Mouse (Mus musculus) bone marrow, adult 2 months (tissue): ENCODE measurements around the gene Eif4a2. TPM values are rescaled to one million over a fixed set of nuclear protein-coding genes. Genes with fewer than 3 reads are reported as not detected.

Experiments used
- H3K27ac ChIP-seq: fragments of 200-500 bp; 2 replicates; pipeline ENCODE4 v1.5.1; 2012; ENCODE audit warnings: low read depth, mild to moderate bottlenecking, control low read depth, inconsistent platforms, low read length; ENCODE audit not compliant: control insufficient read depth, poor library complexity, insufficient read depth
- H3K4me1 ChIP-seq: fragments of 200-500 bp; 2 replicates; pipeline ENCODE4 v1.6.1; 2011; ENCODE audit warnings: low read length; ENCODE audit not compliant: control insufficient read depth, insufficient read depth
- H3K4me3 ChIP-seq: fragments of 200-500 bp; replicated peaks from 2 replicates; pipeline ENCODE3; 2011; ENCODE audit warnings: mild to moderate bottlenecking, low read depth, low read length, control low read depth; ENCODE audit not compliant: control insufficient read depth
- CTCF ChIP-seq: fragments of 200-500 bp; IDR thresholded peaks from 2 replicates; pipeline ENCODE4 v1.5.1; 2011; ENCODE audit warnings: low read length, control low read depth; ENCODE audit not compliant: control insufficient read depth, insufficient read depth
- POLR2A ChIP-seq: fragments of 200-500 bp; IDR thresholded peaks from 2 replicates; pipeline ENCODE4 v1.6.1; 2011; ENCODE audit warnings: low read depth, mild to moderate bottlenecking, control low read depth, low read length, borderline replicate concordance; ENCODE audit not compliant: control insufficient read depth
- WGBS: fragments of 180-500 bp; shearing (Covaris S2); methylation state at CpG from one replicate; pipeline ENCODE4 v1.1.7; 2018; 5-methylcytosine and 5-hydroxymethylcytosine counted together
- polyA plus RNA-seq: library from polyadenylated mRNA; stranded (reverse); fragments of >200 nt; gene quantifications from 2 replicates; pipeline ENCODE4 v1.2.4, GENCODE M21; 2011; ENCODE audit warnings: low replicate concordance; ENCODE audit not compliant: missing spikeins, insufficient read depth, insufficient read length

The Eif4a2 gene
- polyA plus RNA-seq, 1 experiment: 232 TPM

- no peak overlapping the region for H3K27ac ChIP-seq
- 87% methylated on average over 4 of the region's 4 CpGs for WGBS
- no peak for TF ChIP-seq CTCF
- TF ChIP-seq POLR2A: no peak
- peaks cover 1% of the 10 kb centered on the region; the same call in 1 of the 2 replicates for H3K4me1 ChIP-seq
- no peak overlapping the region for H3K4me3 ChIP-seq
Observed at GRCm38 (mm10) chr16:23124398-23124797, 17.2 kb downstream of the Eif4a2 start.

GRCm38 (mm10) chr16:23127311-23127672 lies 20.0 kb downstream of the Eif4a2 start:
- Histone ChIP-seq H3K4me1 (peaks cover 1% of the 10 kb centered on the region; the same call in 1 of the 2 replicates), H3K4me3 (peak overlapping the region; percentile 86), H3K27ac (peak overlapping the region; percentile 98)
- TF ChIP-seq POLR2A: no peak
- no peak for TF ChIP-seq CTCF
- WGBS: under 1% methylated on average over 4 of the region's 4 CpGs

- H3K4me3 ChIP-seq: peak within 1 kb of the TSS; percentile 86
- peaks cover 1% of the 10 kb centered on the region; the same call in 1 of the 2 replicates for H3K4me1 ChIP-seq
- no peak for TF ChIP-seq CTCF
- TF ChIP-seq POLR2A: peak; percentile 79; the same call in 1 of the 2 replicates
- H3K27ac ChIP-seq: peak within 1 kb of the TSS; percentile 98
- under 1% methylated on average over 51 of the region's 51 CpGs for WGBS
Observed at GRCm38 (mm10) chr16:23127673-23128375, 20.6 kb downstream of the Eif4a2 start, which contains the start of gene Rfc4. Rfc4 (minus strand) TSS chr16:23127737.

- no peak overlapping the region for H3K4me3 ChIP-seq
- WGBS: 94% methylated on average over 3 of the region's 3 CpGs
- no peak overlapping the region for H3K27ac ChIP-seq
- no peak for TF ChIP-seq CTCF
- no peak for TF ChIP-seq POLR2A
- H3K4me1 ChIP-seq: peaks cover 1% of the 10 kb centered on the region; the same call in 1 of the 2 replicates
Observed at GRCm38 (mm10) chr16:23130303-23130702, 23.1 kb downstream of the Eif4a2 start.

- H3K27ac ChIP-seq: no peak overlapping the region
- TF ChIP-seq CTCF: no peak
- no peak for TF ChIP-seq POLR2A
- H3K4me1 ChIP-seq: peaks cover 1% of the 10 kb centered on the region; the same call in 1 of the 2 replicates
- H3K4me3 ChIP-seq: no peak overlapping the region
- WGBS: 86% methylated on average over 1 of the region's 1 CpGs
Observed at GRCm38 (mm10) chr16:23132336-23132735, 25.1 kb downstream of the Eif4a2 start.

GRCm38 (mm10) chr16:23135421-23136149 lies 28.3 kb downstream of the Eif4a2 start:
- TF ChIP-seq CTCF: 0 out of 2 replicates have a peak, but pooled peaks have one; percentile 16
- no peak for TF ChIP-seq POLR2A
- WGBS: 18% methylated on average over 11 of the region's 11 CpGs
- Histone ChIP-seq H3K4me3 (no peak overlapping the region), H3K4me1 (no peaks in the 10 kb centered on the region; the same call in 1 of the 2 replicates), H3K27ac (no peak overlapping the region)

- Histone ChIP-seq H3K27ac (no peak overlapping the region), H3K4me3 (no peak overlapping the region), H3K4me1 (no peaks in the 10 kb centered on the region; the same call in 1 of the 2 replicates)
- TF ChIP-seq CTCF: no peak
- no peak for TF ChIP-seq POLR2A
- 27% methylated on average over 4 of the region's 4 CpGs for WGBS
Observed at GRCm38 (mm10) chr16:23136406-23136970, 29.2 kb downstream of the Eif4a2 start.

- no peak for TF ChIP-seq CTCF
- TF ChIP-seq POLR2A: no peak
- Histone ChIP-seq H3K4me3 (no peak overlapping the region), H3K27ac (no peak overlapping the region), H3K4me1 (peaks cover 4% of the 10 kb centered on the region)
- 81% methylated on average over 3 of the region's 3 CpGs for WGBS
Observed at GRCm38 (mm10) chr16:23140911-23141310, 33.7 kb downstream of the Eif4a2 start.

GRCm38 (mm10) chr16:23144326-23144725 lies 37.1 kb downstream of the Eif4a2 start:
- WGBS: 17% methylated on average over 7 of the region's 7 CpGs
- Histone ChIP-seq H3K4me3 (no peak overlapping the region), H3K27ac (peak overlapping the region; percentile 54; the same call in 1 of the 2 replicates), H3K4me1 (peaks cover 5% of the 10 kb centered on the region)
- no peak for TF ChIP-seq POLR2A
- TF ChIP-seq CTCF: no peak
